Mouse (Mus musculus): ENCODE results near the gene Hoxd8.

DNA sequence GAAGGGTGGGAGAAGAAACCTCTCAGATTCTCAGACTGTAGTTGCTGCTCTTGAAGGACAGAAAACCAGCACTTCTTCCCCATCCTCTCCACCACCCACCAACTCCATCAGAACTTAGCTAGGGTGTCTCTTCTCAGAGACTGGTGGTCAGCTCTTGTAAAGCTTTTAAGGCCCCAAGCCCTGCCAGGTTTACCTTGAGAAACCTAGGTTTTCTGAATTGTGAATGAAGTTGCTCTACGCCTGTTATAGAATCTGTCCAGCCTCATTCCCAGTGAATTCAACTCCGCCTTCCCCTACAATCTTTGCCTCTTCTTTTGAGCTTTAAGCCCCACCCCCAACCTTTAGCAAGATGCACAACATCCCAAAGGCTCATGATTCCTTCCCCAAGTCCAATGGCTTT lies 27.3 kb upstream of the Hoxd8 start:
- TF ChIP-seq CTCF (IDR thresholded peaks at IDR 0.05; ENCODE audit: low read depth) (no peak), EP300 (optimal IDR thresholded peaks at IDR 0.05) (no peak)

All from stomach, postnatal 0 days (tissue).